Mouse (Mus musculus) hindlimb bud, embryonic 11.5 days (tissue): Measurements from ENCODE around the gene Sertad4.
A peak's percentile ranks its signal among the peaks of the same experiment; 100 is the strongest.

Experiments used
- DNase-seq: peaks from one replicate; pipeline ENCODE4 v3.0.0-alpha.2; 2012; ENCODE audit warnings: low read depth, low spot score; ENCODE audit errors: extremely low spot score

Sertad4 gene

GRCm38 (mm10) chr1:192855474-192856230 is at the start of gene Sertad4:
Gene Sertad4 (minus strand): TSS chr1:192855756.
- DNase-seq, result peak; percentile 83

DNA sequence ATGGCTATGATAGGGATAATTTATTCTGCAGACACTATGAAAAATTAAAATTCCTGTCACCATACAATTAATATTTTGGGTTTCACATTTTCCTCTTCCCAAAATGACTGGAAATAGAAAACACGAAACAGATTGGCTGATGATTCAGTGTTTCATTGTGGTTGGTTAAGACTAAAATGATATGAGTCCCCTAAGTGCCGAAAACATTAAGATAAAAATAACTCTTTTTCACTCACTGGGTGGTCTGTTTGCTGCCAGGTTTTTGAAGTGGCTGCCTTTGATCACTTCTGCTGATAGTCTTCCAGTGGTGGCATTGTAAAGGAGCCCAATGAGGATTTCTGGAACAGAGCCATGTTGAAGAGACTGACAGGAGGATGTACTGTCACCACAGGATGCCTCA is 46.0 kb upstream of the Sertad4 start:
- no peak for DNase-seq

GRCm38 (mm10) chr1:192900913-192901312 is 45.4 kb upstream of the Sertad4 start:
- DNase-seq, result no peak

GRCm38 (mm10) chr1:192898742-192899141 is 43.2 kb upstream of the Sertad4 start:
- peak; percentile 66 for DNase-seq

DNA sequence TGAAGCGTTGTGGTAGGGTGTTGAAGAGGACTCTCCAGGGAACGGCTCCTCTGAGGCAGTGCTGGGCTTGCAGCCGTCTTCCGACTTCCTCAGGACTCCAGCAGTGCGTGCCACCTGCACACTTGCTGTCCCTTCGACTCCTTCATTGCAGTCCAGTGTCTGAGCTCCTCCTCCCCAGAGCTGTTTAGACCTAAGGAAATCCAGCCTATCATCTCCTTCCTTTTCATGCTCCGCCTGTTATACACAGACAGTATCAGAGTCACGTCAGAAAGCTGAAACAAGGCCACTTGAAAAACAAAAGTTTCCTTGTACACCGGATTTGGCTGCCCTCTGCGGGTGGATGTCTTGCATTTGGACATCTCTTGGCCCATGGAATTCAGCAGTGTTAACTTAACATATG is 41.7 kb upstream of the Sertad4 start:
- DNase-seq, result no peak

- no peak for DNase-seq
Observed at GRCm38 (mm10) chr1:192896076-192896475, 40.5 kb upstream of the Sertad4 start.

DNA sequence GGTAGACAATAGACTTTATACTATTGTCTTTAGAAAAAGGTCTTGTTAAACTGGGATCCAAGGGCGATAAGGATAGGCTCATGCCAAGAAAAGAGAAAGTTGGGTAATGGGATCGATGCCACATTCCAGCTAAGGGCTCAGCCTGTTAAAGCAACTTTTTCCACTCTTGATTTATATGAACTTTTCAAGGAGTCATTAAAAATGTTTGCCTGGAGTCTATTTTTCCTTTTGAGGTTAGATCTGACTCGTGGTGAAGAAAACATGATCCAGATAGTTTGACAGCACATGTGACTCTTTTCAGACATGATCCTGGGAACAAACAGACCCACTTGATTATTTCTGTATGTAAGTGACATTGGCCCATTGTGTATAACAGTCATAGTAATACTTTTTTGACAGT is 35.2 kb upstream of the Sertad4 start:
- no peak for DNase-seq

DNA sequence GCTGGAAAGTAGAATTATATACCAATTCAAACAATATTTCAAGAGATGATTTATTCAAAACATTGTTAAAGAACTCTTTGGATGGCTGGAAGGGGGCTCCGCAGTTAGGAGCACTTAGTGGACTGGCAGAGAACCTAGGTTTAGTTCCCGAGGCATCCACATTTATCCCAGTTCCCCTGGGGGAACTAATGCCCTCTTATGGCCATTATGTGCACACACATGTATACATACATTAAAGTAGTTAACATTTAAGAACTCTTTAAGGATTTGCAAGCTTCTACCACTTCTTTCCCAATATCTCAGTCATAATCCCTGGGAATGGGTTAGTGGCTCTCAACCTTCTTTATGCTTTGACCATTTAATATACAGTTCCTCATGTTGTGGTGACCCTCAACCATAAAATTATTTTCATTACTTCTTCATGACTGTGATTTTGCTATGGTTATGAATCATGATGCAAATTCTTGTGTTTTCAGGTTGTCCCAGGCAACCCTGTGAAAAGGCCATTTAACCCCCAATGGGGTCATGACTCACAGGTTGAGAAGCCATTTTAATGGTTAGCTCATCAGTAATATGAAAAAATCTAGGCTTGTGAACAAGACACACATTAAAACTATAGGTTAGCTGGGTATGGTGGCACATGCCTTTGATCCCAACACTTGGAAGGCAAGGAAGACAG is 27.2 kb upstream of the Sertad4 start:
- no peak for DNase-seq

- DNase-seq, result no peak
Observed at GRCm38 (mm10) chr1:192880130-192880529, 24.6 kb upstream of the Sertad4 start.

DNA sequence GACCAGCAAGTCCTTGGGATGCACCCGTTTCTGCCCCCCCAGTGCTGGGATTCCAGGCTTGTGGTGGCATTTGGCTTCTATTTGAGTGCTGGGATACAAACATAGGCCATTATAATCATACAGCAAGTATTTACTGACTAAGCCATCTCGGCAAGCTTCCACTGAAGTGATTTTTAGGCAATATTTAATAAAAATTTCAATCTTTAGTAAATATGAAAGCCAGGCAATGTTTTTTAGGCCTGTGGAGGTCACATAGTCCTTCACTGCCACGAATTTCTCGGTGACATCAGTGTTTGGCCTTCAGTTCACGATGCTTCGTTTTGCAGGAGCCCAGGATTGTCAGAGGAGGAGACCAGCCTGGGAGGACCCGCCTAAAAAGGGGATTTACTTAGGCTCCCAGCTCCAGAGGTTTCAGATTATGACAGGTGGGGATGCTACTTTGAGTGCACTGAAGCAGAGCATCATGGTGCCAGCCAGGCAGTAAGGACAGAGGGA is 23.6 kb upstream of the Sertad4 start:
- DNase-seq, result no peak

GRCm38 (mm10) chr1:192872841-192873240 is 17.3 kb upstream of the Sertad4 start:
- no peak for DNase-seq

DNA sequence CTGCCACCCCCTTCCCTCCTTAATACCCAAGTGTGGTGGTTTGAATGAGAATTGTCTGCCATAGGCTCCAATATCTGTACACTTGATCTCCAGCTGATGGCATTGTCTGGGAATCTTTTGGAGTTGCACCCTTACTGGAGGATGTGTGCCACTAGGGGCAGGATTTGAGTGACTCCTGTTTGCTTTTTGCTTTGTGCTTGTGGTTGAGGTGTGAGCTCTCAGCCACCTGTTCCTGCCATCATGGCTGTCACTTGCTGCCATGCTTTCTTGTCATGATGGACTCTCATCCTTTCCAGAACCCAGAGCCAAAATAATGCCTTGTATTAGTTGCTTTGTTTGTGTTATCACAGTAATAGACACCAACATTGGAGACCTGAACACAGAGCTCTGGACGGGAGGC is 14.2 kb upstream of the Sertad4 start:
- no peak for DNase-seq

DNA sequence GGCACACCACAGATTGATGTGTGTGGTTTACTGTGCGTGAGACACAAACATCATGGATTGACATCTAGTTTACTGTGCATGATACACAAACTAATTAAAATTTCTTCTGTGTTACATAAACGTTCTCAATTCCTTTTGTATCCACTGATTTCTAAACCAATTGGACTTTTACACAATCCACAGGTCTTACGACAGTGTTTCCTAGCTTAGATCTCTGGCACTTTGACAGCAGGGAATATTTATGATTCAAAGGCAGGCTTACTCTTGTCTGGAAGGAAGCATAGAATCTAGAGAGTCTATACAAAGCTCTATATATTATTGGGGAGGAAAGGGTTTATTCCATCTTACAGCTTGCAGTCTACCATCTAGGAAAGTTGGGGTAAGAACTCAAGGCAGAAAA is 8.9 kb upstream of the Sertad4 start:
- DNase-seq, result no peak

GRCm38 (mm10) chr1:192861305-192861960 is 5.9 kb upstream of the Sertad4 start:
- DNase-seq, result peak; percentile 37

DNA sequence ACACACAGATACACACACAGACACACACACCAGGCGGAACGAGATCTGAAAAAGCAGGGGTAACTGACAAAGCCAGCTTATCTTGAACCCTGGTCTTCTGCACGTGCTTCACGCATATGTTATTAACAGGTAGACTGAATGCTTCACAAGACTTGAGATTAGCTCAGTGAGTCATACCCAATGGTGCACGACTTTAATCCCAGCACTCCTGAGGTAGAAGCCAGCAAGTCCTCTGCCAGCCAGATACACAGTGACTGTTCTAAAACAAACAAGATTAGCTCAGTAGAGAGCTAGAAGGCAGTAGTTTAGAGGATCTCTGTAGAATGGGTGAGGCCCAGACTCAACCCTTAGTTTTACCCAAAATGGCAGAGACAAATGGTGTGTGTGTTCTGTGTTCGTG is 4.7 kb upstream of the Sertad4 start:
- DNase-seq, result no peak

DNA sequence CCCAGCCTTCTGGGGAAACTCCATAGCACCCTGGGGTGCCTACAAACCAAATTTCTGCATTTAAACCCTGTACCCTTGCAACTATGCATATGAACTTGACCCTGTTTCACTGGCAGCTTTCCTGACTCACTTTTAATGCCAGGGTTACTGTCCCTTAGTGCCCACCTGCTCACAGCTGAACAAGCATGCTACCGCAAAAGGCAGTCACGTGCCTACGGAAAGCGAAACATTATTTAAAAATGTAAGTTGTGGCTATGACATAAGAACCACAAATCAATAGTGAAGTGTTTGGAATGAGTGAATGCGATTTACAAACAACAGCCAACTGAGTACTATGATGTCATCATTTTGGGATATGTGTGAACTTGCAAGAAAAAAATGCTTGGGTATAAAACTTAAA is 2.0 kb upstream of the Sertad4 start:
- DNase-seq, result no peak

GRCm38 (mm10) chr1:192856931-192857330 is 1.4 kb upstream of the Sertad4 start:
- no peak for DNase-seq

DNA sequence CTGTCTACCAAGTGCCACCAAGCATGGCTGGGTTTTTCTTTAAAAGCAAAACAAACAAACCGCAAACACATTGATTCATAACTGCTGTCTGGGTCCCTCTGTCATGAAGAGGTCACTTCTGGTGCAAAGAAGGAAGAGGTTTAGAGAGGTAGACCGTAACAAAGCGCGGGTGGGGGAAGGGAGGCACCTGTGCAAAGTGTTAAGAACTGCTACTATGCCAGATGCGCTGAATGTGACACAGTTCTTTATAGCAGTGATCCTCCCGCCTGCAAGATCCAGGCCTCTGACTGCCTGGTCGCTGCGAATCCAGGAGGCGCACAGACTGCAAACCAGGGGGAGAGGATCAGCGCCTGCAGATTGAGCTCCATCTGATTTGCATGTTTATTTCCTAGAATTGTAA is 855 bp upstream of the Sertad4 start:
- DNase-seq, result no peak

DNA sequence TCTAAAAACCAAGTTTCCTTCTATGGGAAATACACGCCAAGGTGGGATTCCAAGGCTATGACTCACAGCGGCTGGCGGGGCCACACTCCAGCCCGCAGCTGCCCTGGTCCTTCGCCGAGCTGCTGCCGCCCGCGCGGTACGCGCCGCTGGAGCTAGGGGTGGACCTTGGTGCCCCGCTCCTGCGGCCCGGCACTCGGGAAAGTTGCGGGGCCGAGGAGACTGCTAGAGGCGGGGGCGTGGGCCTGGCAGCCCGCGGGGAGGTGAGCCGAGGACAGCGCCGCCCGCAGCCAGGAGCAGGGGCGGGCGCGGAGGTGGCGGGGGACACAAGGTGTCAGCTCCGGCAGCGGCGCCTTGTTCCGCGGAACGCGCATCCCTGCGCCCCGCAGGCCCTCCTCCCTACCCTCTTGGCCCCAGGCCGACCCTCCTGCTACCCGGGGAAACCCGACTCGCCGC is 711 bp downstream of the Sertad4 start:
- DNase-seq, result no peak

DNA sequence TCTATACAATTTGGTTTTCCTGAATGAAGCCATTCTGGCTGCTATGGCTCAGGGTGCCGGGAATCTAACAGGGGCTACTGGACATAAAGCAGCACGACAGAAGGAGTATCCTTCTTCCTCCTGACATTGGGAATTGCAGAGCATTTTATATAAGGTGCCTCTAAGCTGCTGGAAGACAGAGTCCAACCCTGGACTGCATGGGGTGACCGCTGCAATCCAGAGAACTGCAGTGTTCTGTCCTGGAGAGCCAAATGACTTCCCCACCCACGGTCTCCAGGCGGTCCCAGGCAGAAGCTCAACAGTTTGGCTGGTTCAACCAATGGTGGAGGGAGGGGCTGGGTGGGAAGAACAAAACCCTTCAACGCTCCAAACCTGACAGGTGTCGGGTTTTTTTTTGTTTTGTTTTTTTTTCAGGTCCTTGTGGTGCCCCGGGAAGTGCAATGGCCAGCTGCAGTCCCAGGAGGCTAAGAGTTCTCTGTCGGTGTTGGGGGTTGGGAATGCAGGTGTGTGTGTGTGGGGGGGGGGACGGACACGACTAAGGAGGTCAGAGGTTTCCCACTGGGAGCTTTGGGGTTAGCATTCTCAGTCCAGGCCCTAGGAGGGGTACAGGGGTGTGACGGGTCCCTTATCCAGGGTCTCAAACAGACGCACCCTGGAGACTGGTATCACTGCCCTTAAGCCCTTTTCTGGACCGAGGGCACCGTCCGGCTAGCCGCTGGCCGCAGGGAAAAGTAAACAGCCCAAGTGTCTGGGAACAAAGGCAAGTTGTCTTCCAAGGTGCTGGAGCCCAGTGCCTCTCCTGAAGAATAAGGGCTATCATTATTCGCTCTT is 1.4 kb downstream of the Sertad4 start:
- DNase-seq, result no peak

DNA sequence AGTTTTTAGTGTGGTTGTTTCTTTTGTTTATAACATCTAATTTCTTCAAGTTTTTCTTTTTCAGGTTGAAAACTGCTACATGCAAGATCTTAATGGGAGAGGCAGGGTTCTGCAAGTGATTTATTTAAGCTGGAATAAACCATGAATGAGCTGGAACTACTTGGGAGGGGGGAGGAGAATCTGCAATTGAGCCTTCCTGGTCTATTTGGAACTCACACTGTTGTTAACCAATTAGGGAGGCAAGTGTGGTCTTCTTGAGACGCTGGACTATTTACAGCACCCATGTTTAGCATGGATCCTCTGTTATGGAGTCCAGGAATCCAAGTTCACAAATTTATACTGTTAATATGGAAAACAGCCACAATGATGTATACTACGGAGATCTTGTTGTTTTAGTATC is 2.1 kb downstream of the Sertad4 start:
- DNase-seq, result no peak
